Mouse (Mus musculus) induced T-regulatory cell, adult 2 months (primary cell): Measurements from ENCODE around the gene Zkscan2.

Source experiments
- DNase-seq: peaks from one replicate; pipeline ENCODE4 v3.0.0-alpha.2; 2012; ENCODE audit warnings: low read depth

Zkscan2 gene

DNA sequence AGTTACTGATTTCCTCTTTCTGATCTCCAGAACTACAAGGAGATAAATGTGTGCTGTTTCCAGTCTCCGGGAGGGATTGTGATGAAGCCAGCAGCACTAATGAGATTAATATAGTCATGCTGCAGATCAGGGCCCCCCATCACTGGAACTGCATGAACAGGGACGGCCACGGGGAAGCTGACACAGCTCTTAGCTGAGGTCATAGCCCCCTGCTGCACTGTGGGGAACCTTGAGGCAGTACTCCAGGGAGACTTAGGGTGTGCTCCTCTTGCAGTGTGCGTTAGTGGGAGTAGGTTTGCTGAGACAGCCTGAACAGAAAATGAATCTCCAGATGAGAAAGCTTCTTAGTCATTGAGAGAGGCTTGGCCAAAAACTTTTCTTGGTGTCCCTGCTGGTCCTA is 69.0 kb downstream of the Zkscan2 start:
- DNase-seq, result no peak

- DNase-seq, result no peak
Measured at GRCm38 (mm10) chr7:123430411-123430705, 69.9 kb downstream of the Zkscan2 start.

DNA sequence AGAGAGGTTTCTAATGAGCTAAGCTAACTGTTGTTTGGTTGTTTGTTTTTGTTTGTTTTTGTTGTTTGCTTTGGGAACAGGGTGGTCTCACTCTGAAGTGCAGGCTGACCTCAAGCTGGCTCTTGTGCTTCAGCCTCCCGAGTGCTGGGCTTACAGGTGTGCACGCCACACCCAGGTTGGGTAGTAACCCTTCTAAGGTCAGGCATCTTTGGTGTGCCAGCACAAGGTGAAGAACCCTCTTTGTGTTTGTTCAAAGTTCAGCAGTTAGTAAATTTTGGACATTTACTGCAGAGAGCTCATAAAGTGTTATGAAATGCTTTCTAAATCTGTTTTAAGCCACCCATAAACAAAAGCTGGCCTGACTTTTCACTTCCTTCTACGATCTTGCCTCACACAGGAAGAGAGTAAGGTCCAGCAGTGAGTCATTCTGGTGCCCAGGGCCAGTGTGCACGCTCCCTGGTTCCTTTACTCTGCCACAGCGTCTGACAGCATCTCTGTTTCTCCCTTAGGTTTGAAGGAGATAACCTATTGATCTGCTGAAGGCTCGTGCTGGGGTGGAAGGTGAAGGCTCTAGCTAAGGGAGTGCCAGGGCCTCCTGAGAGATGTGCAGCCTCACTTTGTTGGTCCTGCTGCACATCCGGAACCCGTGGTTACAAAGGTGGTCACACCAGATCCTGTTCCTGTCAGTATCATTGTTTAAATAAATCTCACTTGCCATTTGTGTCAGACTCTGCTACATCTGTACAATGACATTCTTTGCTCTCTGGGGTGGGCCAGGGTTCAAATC is 70.4 kb downstream of the Zkscan2 start:
- no peak for DNase-seq
